In genomic region chrX:47328817-47329216, GRCm38 (mm10) we compare ENCODE assay signal across 13 mouse cellular contexts.
A peak's percentile ranks its signal among the peaks of the same experiment; 100 is the strongest.
DNase-seq lines count a peak whose midpoint lies in the region; ATAC-seq and TF ChIP-seq lines count a peak whose summit lies in the region.
"Had no signal": no experiment of that assay in that cellular context is flagged by ENCODE, and none has a peak within 500 bp of the region (broad histone marks: within the 10 kb centered on the region; RNA-seq: fewer than 3 reads in every experiment).

No protein-coding gene starts in this region.

- no peak for ATAC-seq in intestine, postnatal 0 days
- ATAC-seq in intestine, embryonic 15.5 days = no peak
- ATAC-seq in lung, embryonic 14.5 days (ENCODE audit: insufficient read depth) = no peak

- H3K27ac ChIP-seq in intestine, postnatal 0 days (ENCODE audit: low read depth, low read length) = no peak overlapping the region
- H3K27ac ChIP-seq in intestine, embryonic 15.5 days = no peak overlapping the region
- no peak overlapping the region for H3K27ac ChIP-seq in lung, embryonic 14.5 days (ENCODE audit: low read depth)
- H3K27ac ChIP-seq: forebrain, embryonic 12.5 days; midbrain, embryonic 12.5 days had no signal

- H3K4me1 ChIP-seq in intestine, postnatal 0 days (replicated peaks; ENCODE audit: control insufficient read depth, insufficient read depth, low read length) = no peaks in the 10 kb centered on the region
- H3K4me1 ChIP-seq in intestine, embryonic 15.5 days (replicated peaks) = no peaks in the 10 kb centered on the region
- no peaks in the 10 kb centered on the region for H3K4me1 ChIP-seq in lung, embryonic 14.5 days (ENCODE audit: insufficient read depth)
- H3K4me1 ChIP-seq: forebrain, embryonic 12.5 days; midbrain, embryonic 12.5 days had no signal

- H3K9ac ChIP-seq in intestine, postnatal 0 days (ENCODE audit: low read depth, low read length) = no peak overlapping the region
- H3K9ac ChIP-seq in intestine, embryonic 15.5 days = no peak overlapping the region
- H3K9ac ChIP-seq in lung, embryonic 14.5 days = no peak overlapping the region
- H3K9ac ChIP-seq: forebrain, embryonic 12.5 days; midbrain, embryonic 12.5 days had no signal

- H3K27me3 ChIP-seq in intestine, postnatal 0 days (replicated peaks; ENCODE audit: control insufficient read depth, insufficient read depth, low read length) = no peaks in the 10 kb centered on the region
- H3K27me3 ChIP-seq in intestine, embryonic 15.5 days (replicated peaks) = no peaks in the 10 kb centered on the region
- H3K27me3 ChIP-seq in lung, embryonic 14.5 days (ENCODE audit: insufficient read depth, low read length) = no peaks in the 10 kb centered on the region
- H3K27me3 ChIP-seq: forebrain, embryonic 12.5 days; midbrain, embryonic 12.5 days had no signal

- H3K9me3 ChIP-seq in intestine, postnatal 0 days (ENCODE audit: control insufficient read depth) = no peaks in the 10 kb centered on the region
- no peaks in the 10 kb centered on the region for H3K9me3 ChIP-seq in intestine, embryonic 15.5 days
- H3K9me3 ChIP-seq in lung, embryonic 14.5 days (ENCODE audit: low read depth, low read length) = no peaks in the 10 kb centered on the region
- H3K9me3 ChIP-seq: forebrain, embryonic 12.5 days; midbrain, embryonic 12.5 days had no signal

- H3K36me3 ChIP-seq in intestine, postnatal 0 days (ENCODE audit: control insufficient read depth, insufficient read depth) = no peaks in the 10 kb centered on the region
- no peaks in the 10 kb centered on the region for H3K36me3 ChIP-seq in intestine, embryonic 15.5 days
- no peaks in the 10 kb centered on the region for H3K36me3 ChIP-seq in lung, embryonic 14.5 days (ENCODE audit: insufficient read depth)
- H3K36me3 ChIP-seq: forebrain, embryonic 12.5 days; midbrain, embryonic 12.5 days had no signal

- TF ChIP-seq CTCF in intestine, postnatal 0 days (IDR thresholded peaks at IDR 0.05; ENCODE audit: low read depth) = peak; percentile 50
- TF ChIP-seq CTCF in lung, embryonic 14.5 days (IDR thresholded peaks at IDR 0.05; ENCODE audit: low read depth) = peak; percentile 27; the same call in 1 of the 2 replicates

- H3K4me2 ChIP-seq in intestine, postnatal 0 days (replicated peaks; ENCODE audit: low read depth) = no peak overlapping the region
- H3K4me2 ChIP-seq in intestine, embryonic 15.5 days (replicated peaks) = no peak overlapping the region
- H3K4me2 ChIP-seq in lung, embryonic 14.5 days = no peak overlapping the region
- H3K4me2 ChIP-seq: forebrain, embryonic 12.5 days; liver, embryonic 11.5 days; midbrain, embryonic 12.5 days had no signal

- peak; percentile 9 for DNase-seq in cerebellum, adult 9-10 months
- DNase-seq in cerebellum, adult 11-12 months = no peak
- DNase-seq in lung, embryonic 14.5 days = peak; percentile 57
- no peak for DNase-seq in lung, adult 18-20 months
- DNase-seq in mesoderm, embryonic 11.5 days (ENCODE audit: low read depth, low spot score) = peak; percentile 13
- DNase-seq in ovary, postnatal 14 days (ENCODE audit: low spot score) = no peak
- DNase-seq: heart, postnatal 36 days; spleen, adult 18-20 months had no signal

- H3K4me3 ChIP-seq in intestine, postnatal 0 days (ENCODE audit: low read depth, low read length) = no peak overlapping the region
- no peak overlapping the region for H3K4me3 ChIP-seq in intestine, embryonic 15.5 days (replicated peaks)
- H3K4me3 ChIP-seq in lung, embryonic 14.5 days (ENCODE audit: low read depth, low read length) = no peak overlapping the region
- H3K4me3 ChIP-seq: forebrain, embryonic 12.5 days; midbrain, embryonic 12.5 days had no signal

Comparison
In these comparisons a context has a peak if more than half of its experiments do, and no peak if none do; other contexts are left out.
1. DNase-seq: peak in cerebellum, adult 9-10 months (single experiment), lung, embryonic 14.5 days (single experiment) and mesoderm, embryonic 11.5 days (single experiment); none in cerebellum, adult 11-12 months (single experiment), lung, adult 18-20 months (0 of 2) and ovary, postnatal 14 days (single experiment).